Mouse (Mus musculus): Measurements from ENCODE around the gene Crk.

Crk gene

DNA sequence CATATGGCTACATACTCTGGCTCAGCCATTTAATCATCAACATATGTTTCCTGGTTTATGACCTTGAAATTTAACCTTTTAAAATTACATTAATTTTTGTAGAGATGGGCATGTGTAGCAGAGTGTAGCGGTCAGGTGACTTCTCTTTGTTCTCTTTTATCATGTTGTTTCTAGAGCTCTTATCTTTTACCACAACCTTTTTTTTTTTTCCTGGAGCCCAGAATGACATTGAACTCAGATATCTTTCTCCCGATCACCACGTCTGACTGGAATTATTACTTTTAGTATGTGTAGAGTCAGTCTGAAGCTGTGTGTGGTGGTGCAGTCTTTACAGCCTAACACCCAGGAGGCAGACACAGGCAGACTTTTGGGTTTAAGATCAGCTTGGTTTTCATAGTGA is 62.6 kb downstream of the Crk start:
- DNase-seq = no peak

- DNase-seq = no peak
These were observed 65.7 kb downstream of the Crk start for GRCm38 (mm10) chr11:75744761-75745160.

DNA sequence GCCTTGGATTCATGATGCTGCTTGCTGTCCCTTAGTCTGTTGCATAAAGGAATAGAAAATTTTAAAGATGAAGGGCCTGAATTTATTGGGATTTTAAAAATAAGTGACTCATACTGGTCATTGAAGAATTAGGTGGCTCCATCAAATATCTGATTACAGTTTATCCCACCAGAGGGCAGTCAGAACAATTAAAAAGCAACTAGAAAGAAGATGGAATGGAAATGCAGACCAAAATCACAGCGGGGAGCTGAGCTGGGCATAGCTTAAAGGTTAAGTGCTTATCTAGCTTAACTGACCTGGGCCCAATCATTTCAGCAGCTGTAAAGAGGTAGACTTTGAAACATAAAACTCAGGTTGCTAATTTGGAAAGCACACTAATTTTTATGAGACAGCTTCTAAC is 71.5 kb downstream of the Crk start:
- no peak for DNase-seq

GRCm38 (mm10) chr11:75751082-75751481 is 72.0 kb downstream of the Crk start:
- no peak for DNase-seq
